Mouse (Mus musculus) regulatory T cell (primary cell): Measurements from ENCODE around the gene Npsr1.

Source experiments
- in situ Hi-C: fragments of 300-600 bp; cut with MboI, MseI; formaldehyde crosslinking; loops from one replicate; pipeline ENCODE4 v1.15.1; 2025; ENCODE audit warnings: high pct_unique_total_duplicates

Npsr1 gene

DNA sequence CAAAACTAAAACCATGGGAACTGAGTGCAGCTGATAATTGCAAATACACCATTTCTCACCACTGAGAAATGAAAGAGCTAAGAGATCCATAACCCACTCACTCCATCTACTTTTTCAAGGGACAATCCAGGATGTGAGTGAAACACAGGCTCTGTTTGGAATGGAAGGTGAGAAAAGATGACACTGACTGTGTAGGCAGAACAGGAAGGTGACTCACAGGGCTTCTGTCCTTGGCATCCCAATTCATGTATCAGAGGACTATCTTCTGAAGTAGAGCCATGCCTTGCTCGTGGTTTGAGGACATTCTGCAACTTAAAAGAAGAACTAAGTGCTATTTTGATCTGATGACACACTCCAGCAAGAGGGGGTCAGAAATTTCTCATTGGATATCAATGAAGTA, 119.9 kb downstream of the Npsr1 start:
- in situ Hi-C loops, result loop anchor here (5.0 kb wide), 1 partner anchor 70 kb away; no protein-coding TSS in a partner anchor

DNA sequence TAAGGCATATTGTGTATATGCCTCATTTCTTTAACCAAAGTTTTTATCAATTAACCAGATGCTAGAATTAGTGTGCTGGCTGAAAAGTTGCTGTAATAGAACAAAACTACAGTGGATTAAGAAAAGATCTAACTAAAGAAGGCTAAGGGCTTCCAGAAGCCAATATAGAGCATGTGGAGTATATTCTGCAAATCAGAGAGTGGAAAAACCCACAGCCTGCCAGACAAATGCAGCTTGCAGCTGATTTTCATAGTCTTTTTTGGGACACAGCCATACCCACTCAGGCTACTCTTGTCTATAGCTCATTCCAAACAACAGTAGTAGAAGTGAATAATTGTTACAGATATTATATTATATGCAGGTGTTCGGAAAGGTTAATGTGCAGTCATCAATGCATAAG, 138.7 kb downstream of the Npsr1 start:
- in situ Hi-C loops, result no loop called here

DNA sequence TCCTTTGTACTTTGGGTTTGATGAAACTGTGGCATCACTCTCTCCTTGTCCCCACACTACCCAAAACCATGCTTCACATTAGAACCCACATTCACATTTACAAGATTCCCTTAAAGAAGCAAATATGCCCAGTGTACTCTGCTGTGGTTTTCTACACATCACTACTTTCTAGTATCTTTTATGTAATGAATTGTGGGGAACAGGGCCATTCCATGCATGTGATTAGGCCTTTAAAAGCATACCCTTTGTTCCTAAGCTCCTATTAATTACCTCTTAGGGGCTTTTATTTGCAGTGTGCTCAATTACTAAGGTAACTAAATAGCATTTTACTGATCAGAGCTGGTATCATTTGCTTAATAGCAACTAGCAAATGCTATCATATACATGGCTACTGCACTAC, 149.8 kb downstream of the Npsr1 start:
- in situ Hi-C loops, result no loop called here

DNA sequence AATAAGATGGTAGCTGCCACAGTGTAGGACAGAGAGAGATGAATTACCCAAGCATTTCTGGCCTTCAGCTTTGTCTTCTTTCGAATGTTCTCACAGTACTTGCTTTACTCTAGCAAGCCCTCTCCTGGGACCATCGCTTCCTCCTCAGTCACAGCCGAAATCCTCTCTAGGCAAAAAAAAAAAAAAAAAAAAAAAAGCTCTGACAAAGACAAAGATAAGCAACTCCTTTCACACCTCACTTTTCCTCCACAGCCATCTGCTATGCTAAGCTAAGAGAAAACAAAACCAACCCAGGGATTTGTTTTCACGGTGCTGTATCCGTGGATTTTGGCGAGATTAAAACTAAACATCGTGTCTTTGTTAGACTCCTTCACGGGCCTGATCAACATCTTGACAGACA, 156.4 kb downstream of the Npsr1 start:
- in situ Hi-C loops, result no loop called here

DNA sequence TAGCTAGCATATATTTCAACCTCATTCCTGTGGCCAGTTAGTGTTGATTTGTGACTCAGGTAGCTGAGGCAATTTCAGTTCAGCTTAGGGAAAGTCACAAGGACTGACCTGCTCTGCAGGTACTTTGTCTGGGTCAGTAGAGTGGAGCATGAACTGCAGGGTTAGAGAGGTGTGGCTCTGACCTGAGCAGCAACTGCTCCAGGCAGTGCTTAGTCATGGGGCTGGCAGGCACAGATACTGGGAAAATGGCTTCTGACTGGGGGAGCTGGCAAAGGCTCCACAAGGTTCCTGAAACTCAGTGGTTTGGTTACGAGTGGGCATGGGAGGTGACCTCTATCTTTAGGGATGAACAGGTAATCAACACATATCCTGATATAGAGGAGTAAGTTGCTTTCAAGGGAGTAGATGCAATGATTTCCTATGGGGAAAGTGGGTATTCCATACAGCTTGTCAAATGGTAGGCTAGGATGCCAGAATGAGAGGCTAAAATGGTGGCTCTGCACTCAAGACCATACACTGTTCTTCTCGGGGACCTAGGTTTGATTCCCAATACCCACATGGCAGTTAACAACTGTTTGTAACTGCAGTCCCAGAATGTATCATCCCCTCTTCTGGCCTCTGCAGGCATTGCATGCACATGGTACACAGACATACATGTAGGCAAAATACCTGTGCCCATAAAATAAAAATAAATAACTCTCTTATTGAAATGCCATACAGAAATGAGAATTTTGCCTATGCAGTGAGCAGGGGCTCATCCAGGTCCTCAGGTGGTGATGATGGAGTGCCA, 182.9 kb downstream of the Npsr1 start:
- in situ Hi-C loops, result no loop called here

DNA sequence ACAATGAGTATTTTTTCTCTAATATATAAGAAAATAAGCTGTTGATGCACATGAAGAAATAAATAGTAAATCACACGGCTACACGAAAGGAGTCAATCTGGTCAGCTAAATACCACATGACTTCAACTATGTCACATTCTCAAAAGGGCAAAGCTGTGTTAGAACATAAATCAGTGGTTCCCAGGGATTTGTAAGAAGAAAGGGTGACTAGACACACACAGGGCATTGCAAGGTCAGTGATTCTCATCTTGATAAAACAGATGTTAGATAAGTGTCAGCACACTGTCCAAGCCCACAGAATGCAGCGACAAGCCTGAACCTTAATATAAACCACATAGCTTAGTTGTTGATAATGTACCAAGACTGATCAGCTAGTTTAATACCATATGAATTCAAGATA, 184.8 kb downstream of the Npsr1 start:
- in situ Hi-C loops, result no loop called here

DNA sequence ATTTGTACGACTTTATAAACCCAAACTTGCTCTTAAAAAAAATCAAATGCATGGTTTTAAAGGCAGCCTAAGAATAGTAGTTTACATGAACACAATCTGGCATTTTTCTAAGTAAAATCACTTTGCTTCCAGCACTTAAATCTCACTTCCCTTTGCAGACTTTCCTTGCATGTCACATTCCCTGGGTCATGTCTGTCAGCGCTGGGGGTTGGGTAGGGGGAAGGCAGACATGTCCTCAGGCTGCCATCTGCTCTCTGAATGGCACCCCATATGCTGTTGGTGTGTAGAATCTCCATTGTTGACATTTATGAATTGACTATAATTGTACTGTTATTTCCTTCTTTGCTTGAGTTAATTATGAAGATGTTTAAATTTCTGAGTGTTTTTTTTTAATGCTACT, 185.3 kb downstream of the Npsr1 start:
- in situ Hi-C loops, result no loop called here

DNA sequence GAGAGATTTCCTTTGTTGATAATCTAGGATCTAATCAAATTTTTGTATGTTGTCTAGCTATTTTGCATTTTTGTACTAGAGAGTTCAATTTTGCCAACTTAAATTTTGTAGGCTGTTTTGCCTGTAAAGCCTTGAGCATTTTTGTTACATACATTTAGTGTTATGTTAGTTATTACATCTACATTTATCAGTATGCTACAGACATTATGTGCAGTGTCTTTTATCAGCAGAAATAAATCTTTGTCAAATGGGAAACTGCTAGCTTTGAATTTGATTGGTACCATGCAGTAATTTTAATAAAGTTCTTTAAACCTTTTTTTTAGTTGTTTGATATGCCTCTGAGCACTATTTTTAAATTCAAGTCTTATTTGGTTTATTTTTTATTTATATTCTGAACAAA, 185.7 kb downstream of the Npsr1 start:
- in situ Hi-C loops, result no loop called here

DNA sequence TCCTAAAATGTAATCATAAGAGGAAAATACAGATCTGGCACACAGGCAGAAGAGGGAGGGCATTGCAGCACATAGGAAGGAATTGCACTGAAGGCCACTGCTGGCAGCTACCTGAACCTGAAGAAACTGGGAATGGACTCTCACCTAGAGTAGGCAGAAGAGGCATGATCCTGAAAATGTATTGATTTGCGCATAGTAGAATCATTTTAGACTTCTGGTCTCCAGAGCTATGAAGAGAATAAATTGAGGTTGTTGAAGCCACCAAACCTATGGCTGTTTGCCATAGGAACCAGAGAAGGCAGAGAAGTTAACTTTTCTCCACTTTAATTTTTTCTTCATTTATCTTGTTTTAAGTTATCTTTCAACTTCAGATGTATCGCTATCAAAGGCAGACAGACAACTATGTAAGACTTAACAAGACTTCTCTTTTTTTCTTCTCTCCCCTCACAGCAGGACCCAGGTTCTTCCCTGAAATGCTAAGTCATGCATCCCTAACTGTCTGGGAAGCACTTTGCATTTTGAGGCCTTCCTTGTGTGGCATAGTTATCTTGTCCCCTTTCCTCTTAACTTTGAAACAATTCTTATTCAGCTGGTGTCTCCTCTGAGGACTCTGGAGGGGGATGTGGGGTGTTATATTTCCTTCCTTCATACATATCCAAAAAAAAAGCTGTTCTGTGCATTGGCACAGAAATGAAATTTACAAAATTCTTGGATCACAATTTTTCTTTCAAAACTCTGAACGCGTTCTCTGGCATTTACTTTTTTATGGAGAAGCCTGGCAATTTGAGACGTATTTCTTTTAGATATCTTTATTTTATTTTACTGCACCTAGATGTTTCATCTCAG, 186.7 kb downstream of the Npsr1 start:
- in situ Hi-C loops, result loop anchor here (5.0 kb wide), 1 partner anchor 67 kb away; no protein-coding TSS in a partner anchor

DNA sequence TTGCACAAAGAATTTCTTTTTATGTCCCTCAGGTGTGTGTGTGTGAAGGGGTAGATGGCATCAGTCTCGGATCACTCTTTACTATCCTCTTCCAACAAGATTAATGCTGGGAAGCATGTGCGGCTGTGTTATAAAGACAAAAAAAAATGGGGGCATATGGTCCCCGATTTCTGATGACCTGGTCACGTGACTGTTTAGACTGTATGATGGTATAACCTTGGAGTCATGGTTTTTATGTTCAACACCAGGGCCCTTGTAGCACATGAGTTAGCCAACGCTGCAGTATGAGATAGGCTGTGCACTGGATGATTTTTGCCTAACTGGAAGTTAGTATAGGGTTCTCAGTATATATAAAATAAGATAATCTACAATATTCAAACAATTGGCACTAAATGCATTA, 187.6 kb downstream of the Npsr1 start:
- in situ Hi-C loops, result loop anchor here (5.0 kb wide), 1 partner anchor 68 kb away; no protein-coding TSS in a partner anchor

DNA sequence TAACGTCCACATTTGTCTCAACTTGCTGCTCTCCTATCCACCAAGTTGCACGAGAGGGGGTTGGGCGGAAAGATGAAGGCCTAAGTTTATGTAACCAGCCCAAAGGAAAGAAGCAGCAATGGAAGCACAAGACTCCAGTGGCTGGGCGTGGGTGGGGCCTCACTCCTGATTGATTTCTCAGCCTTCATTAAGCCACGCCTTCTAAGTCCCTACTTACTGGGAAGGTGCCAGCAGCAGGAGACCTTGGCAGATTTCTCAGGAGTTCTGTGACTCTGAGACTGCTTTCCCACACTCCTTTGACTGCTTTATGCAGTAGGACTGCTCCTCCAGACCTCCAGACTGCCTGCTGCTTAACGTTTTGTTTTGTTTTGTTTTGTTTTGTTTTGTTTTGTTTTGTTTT, 193.6 kb downstream of the Npsr1 start:
- in situ Hi-C loops, result no loop called here

DNA sequence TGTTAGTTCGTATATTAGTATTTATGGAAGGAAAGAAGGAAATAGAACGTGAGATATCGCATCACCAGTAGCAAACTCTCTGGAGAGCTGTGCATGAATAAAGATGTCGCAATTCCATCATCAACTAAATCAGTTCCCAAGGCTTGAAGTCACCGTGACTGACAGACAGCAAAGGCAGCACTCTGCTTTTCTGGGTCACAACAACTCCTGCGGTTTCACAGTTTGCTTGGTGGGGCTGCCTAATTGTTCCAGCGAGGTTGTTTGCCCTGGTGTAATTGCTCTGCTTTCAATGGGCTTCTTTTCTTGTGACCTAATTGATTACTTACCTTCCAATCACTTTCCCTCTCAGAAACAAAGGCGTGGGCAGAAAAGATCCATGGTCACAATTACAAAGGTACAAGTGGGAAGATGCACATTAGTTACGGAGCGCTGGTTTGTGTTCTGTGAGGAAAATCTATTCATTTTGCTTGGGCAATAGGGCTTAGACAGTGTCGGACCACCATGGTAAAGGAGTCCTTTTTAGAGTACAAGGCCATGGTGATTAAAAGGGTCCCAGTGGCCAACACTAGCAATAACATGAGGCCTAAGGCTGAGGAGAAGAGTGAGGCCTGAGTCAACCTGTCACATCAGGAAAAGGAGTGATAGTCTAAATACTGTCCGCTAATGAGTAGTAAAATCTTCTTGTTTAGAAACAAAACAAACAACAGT, 195.6 kb downstream of the Npsr1 start:
- in situ Hi-C loops, result no loop called here

DNA sequence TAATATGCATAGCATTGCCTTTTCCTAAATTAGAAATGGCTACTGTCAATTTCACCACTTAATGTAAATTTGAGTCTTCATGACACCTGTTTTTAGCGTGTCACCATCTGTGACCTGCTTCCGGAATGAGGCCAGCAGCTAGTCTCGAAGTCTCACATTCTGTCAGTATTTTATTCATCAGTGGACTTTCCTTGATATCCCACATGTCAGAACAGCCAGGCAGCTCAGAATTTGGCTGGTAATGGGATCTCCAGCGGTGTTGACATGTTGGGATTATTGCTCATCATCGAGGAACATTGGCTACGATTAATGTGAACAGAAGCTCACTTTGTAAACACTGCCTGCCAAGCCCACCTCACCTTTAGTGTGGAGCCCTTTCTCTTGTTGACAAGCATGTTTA, 205.1 kb downstream of the Npsr1 start:
- in situ Hi-C loops, result no loop called here

DNA sequence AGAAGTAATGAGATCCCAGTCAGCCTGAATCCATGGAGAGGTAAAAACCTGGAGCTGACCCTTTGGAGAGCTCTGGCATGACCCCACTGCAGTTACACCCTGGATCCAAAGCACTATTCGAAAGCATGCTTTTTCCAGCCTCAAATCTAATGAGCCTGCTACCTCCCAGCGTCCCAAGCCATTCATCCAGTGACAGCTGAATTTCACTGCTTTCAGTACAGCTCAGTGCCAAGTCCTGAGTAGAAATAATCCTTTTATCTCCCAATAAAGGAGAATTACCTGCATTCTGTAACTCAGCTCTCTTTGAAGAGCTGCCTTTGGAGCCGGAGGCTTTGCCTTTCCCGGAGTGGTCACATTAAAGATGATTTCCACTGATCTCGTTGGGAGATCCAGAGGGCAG, 209.2 kb downstream of the Npsr1 start:
- in situ Hi-C loops, result no loop called here

DNA sequence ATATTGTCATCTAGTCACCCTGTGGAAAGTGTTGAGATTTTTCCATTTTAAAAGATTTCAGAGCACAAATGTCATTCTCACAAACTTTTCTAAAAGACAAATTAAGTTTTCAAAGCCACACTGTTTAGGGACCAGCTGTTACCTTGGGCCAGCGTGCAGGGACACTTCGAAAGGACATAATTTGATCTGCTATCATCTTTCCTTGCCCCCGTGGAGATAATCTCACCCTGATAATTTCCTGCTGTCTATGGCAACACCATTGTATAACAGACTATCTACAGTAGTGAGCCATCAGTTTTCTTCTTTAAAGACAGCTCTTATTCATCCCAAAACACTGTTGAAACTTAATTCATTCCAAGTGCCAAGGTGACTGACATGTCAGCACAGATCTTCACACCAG, 209.6 kb downstream of the Npsr1 start:
- in situ Hi-C loops, result no loop called here

DNA sequence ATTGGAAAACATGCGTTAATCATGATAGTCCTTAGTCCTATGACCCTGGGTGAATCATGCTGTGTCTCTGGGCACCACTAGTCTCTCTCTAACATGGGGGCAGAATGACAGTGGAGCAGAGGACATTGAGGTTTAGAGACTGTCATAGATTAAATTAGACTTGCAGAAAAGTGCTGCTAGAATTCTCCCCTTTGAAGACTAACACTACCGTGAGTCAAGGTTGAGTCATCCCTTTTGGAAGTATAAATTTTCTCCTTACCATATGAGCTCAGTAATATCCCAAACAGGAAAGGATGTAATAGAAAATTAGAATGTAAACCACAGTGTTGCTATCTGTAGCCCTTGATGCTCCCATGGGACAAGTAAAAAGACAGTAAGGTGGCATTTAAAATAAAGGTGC, 218.0 kb downstream of the Npsr1 start:
- in situ Hi-C loops, result no loop called here

DNA sequence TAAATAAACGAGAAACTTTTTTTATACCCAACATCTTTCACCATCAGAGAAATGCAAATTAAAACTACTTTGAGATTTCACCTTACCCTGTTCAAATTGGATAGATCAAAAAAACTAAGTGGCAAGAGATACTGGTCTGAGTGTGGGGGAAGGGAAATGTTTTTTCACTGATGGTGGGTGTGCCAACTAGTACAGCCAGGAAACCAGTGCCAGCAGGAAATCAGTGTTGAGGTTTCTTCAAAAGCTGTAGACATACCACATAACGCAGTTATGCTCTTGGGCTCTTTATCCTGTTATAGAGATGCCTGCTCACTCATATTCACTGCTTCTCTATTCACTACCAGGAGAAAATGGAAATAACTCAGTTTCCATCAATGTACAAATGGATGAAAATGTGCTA, 233.9 kb downstream of the Npsr1 start:
- in situ Hi-C loops, result no loop called here

DNA sequence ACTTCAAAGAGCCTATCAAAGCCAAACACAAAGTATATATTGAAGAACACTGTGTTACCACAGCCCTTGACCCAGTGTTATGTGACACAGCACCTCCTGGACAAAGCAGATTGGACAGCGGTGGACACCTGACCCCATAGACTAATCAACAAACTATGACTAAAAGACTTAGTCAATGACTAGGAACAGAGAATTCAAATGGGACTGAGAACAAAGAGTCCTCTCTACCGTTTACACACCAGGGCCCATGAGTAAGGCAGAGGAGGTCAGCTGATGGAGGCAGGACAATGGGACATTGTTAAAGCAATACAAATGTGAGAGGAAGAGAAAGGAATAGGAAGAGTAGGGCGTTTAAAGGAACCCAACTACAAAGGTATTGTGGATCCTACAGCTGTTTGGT, 243.5 kb downstream of the Npsr1 start:
- in situ Hi-C loops, result loop anchor here (10.0 kb wide), 1 partner anchor 873 kb away; no protein-coding TSS in a partner anchor

DNA sequence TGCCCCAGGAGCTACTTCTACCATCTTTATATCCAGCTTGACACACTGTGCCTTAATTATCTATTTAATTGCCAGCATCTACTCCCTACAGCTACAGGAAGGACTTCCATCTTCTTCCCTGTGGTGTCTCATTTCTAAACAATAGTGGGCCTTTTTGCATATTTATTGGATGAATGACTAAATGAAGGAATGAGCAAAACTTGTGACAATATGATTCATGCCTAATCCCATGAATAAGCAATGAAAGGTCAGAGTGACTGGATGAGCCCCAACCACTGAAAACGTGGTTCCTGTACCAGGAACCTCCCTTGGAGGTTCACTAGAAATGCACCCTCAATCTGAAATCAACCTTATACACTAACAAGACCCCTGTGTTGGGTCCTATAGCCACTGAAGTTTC, 249.2 kb downstream of the Npsr1 start:
- in situ Hi-C loops, result loop anchor here (10.0 kb wide), 1 partner anchor 868 kb away; no protein-coding TSS in a partner anchor

DNA sequence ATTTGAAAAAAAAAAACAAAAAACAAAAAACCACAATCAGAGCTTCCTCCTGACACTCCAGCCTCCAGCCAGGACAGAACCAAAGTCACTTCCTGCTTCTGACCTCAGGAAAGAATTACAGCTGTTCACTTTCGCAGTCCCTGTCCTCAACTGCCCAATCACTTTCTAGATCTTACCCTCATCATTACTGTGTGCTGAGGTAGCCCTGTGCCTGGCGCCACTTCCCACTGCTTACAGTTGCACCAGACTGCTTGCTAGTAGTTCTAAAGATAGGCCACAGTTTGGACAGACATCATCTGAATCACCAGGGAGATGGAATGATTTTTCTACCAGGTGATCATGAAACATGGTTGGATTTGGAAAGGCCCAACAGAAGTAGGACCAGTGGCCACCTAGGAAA, 251.7 kb downstream of the Npsr1 start:
- in situ Hi-C loops, result loop anchor here (10.0 kb wide), 1 partner anchor 865 kb away; no protein-coding TSS in a partner anchor

DNA sequence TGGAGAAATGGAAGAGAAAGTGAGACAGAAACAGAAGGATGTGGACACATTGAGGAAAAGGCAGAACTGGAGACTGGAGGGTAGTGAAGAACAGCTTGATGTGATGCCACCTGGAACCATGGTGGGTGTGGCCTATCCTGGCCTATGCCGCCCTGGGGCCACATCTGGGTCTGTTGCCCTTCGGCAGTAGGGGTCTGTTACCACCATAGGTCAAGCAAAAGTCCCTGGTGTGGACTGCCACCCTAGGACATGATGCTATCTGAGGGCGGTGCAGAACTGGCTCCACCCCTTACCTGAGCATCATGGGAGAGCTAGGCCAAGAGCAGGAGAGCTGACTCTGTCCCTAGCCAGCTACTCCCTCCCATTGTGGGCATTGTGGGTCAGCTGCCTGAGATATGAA, 253.6 kb downstream of the Npsr1 start:
- in situ Hi-C loops, result no loop called here
